7 mouse cellular contexts compared by ENCODE assay signal in the genomic region with DNA sequence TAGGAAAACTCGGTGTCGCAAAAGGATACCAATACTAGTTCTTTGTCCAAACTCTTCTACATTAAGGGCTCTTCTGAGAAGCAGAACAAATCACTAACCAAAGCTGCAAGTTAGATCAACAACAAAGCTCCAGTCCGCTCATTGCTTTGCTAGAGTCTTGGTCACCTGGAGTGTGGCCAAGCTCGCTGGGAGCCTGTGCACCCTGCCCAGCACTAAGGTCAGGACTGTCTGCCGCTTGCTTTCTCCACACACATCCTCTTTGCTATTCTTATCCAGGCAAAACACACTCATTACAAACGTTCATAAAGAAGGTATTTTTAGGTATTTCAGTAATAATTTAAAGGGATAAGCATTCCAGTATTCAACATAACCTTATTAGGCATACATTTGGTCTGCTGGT.
A peak's percentile ranks its signal among the peaks of the same experiment; 100 is the strongest.
DNase-seq lines count a peak whose midpoint lies in the region.

No protein-coding gene starts in this region.

- DNase-seq in MN1 (ENCODE audit: low spot score) (peak; percentile 28), adipocyte (ENCODE audit: low spot score) (peak; percentile 79)
- DNase-seq in heart, adult 18-20 months, result peak; percentile 85 to 88
- DNase-seq in kidney, postnatal 36 days, result peak; percentile 89 to 94
- peak; percentile 40 for DNase-seq in right cerebral cortex, postnatal 14 days
- DNase-seq in embryo, embryonic 10.5 days (ENCODE audit: low spot score), result no peak
- DNase-seq in neural tube, embryonic 10.5 days (ENCODE audit: extremely low spot score, low spot score), result no peak

Comparison
In these comparisons a context has a peak if more than half of its experiments do, and no peak if none do; other contexts are left out.
1. DNase-seq: peak in MN1 (single experiment), adipocyte (single experiment), heart, adult 18-20 months (2 of 2), kidney, postnatal 36 days (2 of 2) and right cerebral cortex, postnatal 14 days (single experiment); none in embryo, embryonic 10.5 days (single experiment) and neural tube, embryonic 10.5 days (single experiment).